Mouse (Mus musculus): ENCODE results near the gene Tmem94. TPM values are rescaled to one million over a fixed set of nuclear protein-coding genes. Genes with fewer than 3 reads are reported as not detected.

Gene Tmem94
- total and polyA plus RNA-seq, 3 experiments = 23.2 to 64.4 (median 38.9) TPM

DNA sequence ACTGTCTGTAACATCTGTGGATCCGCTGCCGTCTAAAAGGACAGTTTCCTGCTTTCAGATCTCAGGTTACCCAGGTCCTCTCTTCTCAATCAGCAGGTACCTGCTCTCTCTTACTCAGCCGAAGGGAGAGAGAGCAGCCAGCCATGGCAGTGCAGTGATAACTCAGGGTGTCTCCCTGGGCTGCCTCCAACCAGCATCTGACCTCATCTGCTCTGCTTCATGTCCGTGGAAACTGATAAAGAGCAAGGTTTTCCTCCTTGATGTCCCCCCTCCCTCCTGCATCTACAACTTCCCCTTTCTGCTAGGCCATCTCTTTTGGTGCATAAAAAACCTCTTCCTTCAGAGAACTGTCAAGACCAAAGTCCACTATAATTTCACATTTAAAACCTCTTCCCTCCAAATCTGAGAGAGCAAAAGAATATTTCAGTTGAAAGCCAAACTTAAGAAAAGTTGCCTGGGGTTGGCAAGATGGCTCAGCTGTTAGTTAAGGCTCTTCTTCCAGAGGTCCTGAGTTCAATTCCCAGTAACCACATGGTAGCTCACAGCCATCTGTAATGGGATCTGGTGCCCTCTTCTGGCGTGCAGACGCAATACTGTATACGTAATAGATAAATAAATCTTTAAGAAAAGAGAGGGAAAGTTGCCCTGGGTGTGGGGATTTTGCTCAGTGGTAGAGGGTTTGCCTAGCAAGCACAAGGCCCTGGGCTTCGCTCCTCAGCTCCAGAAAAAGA, 47.4 kb upstream of the Tmem94 start (continued):
- TF ChIP-seq RCOR1 (IDR thresholded peaks at IDR 0.05; ENCODE audit: low read depth, low read length) (peak; percentile 98), ZKSCAN1 (IDR thresholded peaks at IDR 0.05; ENCODE audit: low read depth, low read length) (no peak), GABPA (IDR thresholded peaks at IDR 0.05; ENCODE audit: low read depth, low read length) (no peak), MYB (IDR thresholded peaks at IDR 0.05; ENCODE audit: low read depth, low read length) (peak; percentile 71)

- Histone ChIP-seq H3K27ac (ENCODE audit: control insufficient read depth, low read depth, low read length) (no peak overlapping the region), H3K4me3 (ENCODE audit: control insufficient read depth in 1 of 2, insufficient read depth in 1 of 2, low read depth in 2 of 2, low read length in 2 of 2) (peak overlapping the region in 1 of 2 experiments; percentile 41; a peak in 2 of 4 replicates), H3K4me1 (ENCODE audit: control insufficient read depth in 1 of 2, insufficient read depth in 2 of 2, low read length in 2 of 2) (peaks cover 2 to 12% of the 10 kb centered on the region in 2 experiments; a peak in 3 of 4 replicates), H3K27me3 (ENCODE audit: control insufficient read depth in 1 of 2, insufficient read depth in 2 of 2, low read length in 2 of 2) (no peaks in the 10 kb centered on the region), H3K9me3 (replicated peaks; ENCODE audit: insufficient read depth, low read length) (no peaks in the 10 kb centered on the region), H3K9ac (ENCODE audit: control insufficient read depth, low read depth, low read length, poor library complexity, severe bottlenecking) (peak overlapping the region; percentile 62), H3K79me2 (ENCODE audit: control insufficient read depth, insufficient read depth, low read length, poor library complexity) (no peaks in the 10 kb centered on the region), H3K36me3 (ENCODE audit: control insufficient read depth in 1 of 2, insufficient read depth in 2 of 2, low read length in 2 of 2) (peaks cover 0 to 6% of the 10 kb centered on the region in 2 experiments; a peak in 2 of 4 replicates)
- DNase-seq (ENCODE audit: low read depth, low spot score) = peak; percentile 90
- TF ChIP-seq SMC3 (IDR thresholded peaks at IDR 0.05; ENCODE audit: low read depth, low read length) (peak; percentile 98), KAT2A (conservative IDR thresholded peaks at IDR 0.05; ENCODE audit: low read depth, low read length) (no peak), UBTF (IDR thresholded peaks at IDR 0.05; ENCODE audit: borderline replicate concordance, insufficient read depth, low read depth, low read length) (no peak), CTCF (IDR thresholded peaks at IDR 0.05 in 2 of 3, conservative IDR thresholded peaks at IDR 0.05 in 1 of 3; ENCODE audit: control insufficient read depth in 1 of 3, insufficient read depth in 1 of 3, low read depth in 2 of 3, low read length in 3 of 3, poor library complexity in 1 of 3, severe bottlenecking in 1 of 3) (peak; percentile 99 to 100 (median 100)), ZMIZ1 (IDR thresholded peaks at IDR 0.05; ENCODE audit: low read depth, low read length) (no peak), MYC (IDR thresholded peaks at IDR 0.05; ENCODE audit: low read depth, low read length) (no peak), RCOR1 (IDR thresholded peaks at IDR 0.05; ENCODE audit: low read depth, low read length) (no peak), POLR2AphosphoS2 (IDR thresholded peaks at IDR 0.05; ENCODE audit: low read length) (no peak), BHLHE40 (IDR thresholded peaks at IDR 0.05; ENCODE audit: borderline replicate concordance, low read depth, low read length) (no peak), ETS1 (IDR thresholded peaks at IDR 0.05; ENCODE audit: low read depth, low read length) (no peak), HCFC1 (IDR thresholded peaks at IDR 0.05; ENCODE audit: low read depth, low read length) (peak; percentile 59), RAD21 (IDR thresholded peaks at IDR 0.05; ENCODE audit: low read depth, low read length) (peak; percentile 100), ZC3H11A (IDR thresholded peaks at IDR 0.05; ENCODE audit: low read depth, low read length) (peak; percentile 98), POLR2AphosphoS5 (IDR thresholded peaks at IDR 0.05; ENCODE audit: borderline replicate concordance, low read depth, low read length) (no peak), POLR2A (IDR thresholded peaks at IDR 0.05; ENCODE audit: control insufficient read depth in 1 of 2, insufficient read depth in 1 of 2, low read depth in 1 of 2, low read length in 2 of 2, poor library complexity in 1 of 2) (no peak), USF1 (IDR thresholded peaks at IDR 0.05; ENCODE audit: low read depth, low read length) (no peak), MXI1 (IDR thresholded peaks at IDR 0.05; ENCODE audit: low read depth, low read length) (peak; percentile 47; the same call in 1 of the 2 replicates), GATA1 (IDR thresholded peaks at IDR 0.05; ENCODE audit: low read depth, low read length) (no peak), TCF12 (IDR thresholded peaks at IDR 0.05; ENCODE audit: low read depth, low read length) (no peak), E2F4 (IDR thresholded peaks at IDR 0.05; ENCODE audit: borderline replicate concordance, low read depth, low read length) (no peak), TBP (IDR thresholded peaks at IDR 0.05; ENCODE audit: low read depth, low read length) (peak; percentile 62; the same call in 1 of the 2 replicates), ELF1 (IDR thresholded peaks at IDR 0.05; ENCODE audit: low read depth, low read length) (no peak), MAFK (IDR thresholded peaks at IDR 0.05; ENCODE audit: borderline replicate concordance, low read depth, low read length) (no peak), MYB (IDR thresholded peaks at IDR 0.05; ENCODE audit: low read depth, low read length) (peak; percentile 59; the same call in 1 of the 2 replicates), NELFE (IDR thresholded peaks at IDR 0.05; ENCODE audit: low read depth, low read length) (no peak), GABPA (IDR thresholded peaks at IDR 0.05; ENCODE audit: low read depth, low read length) (no peak), EP300 (IDR thresholded peaks at IDR 0.05; ENCODE audit: low read depth in 1 of 2, low read length in 2 of 2) (no peak), CHD1 (IDR thresholded peaks at IDR 0.05; ENCODE audit: low read depth, low read length) (no peak), MEF2A (IDR thresholded peaks at IDR 0.05; ENCODE audit: extremely low read depth, insufficient replicate concordance, low read depth, low read length, poor library complexity, severe bottlenecking) (no peak), MAZ (IDR thresholded peaks at IDR 0.05; ENCODE audit: low read depth, low read length) (no peak), SIN3A (IDR thresholded peaks at IDR 0.05; ENCODE audit: low read length) (peak; percentile 84), ZNF384 (IDR thresholded peaks at IDR 0.05; ENCODE audit: low read depth, low read length) (no peak), ZKSCAN1 (IDR thresholded peaks at IDR 0.05; ENCODE audit: low read depth, low read length) (no peak)
These were observed 42.6 kb upstream of the Tmem94 start for GRCm38 (mm10) chr11:115722638-115723037.
